Mouse (Mus musculus): ENCODE data around the gene Pet100. TPM values are rescaled to one million over a fixed set of nuclear protein-coding genes. Genes with fewer than 3 reads are reported as not detected.

Gene Pet100
- total RNA-seq, 1 experiment from 2014 or later = 121 TPM

Other genes starting within 250 kb of the Pet100 start
- gene Arhgef18, start 228.5 kb upstream of the Pet100 start, total RNA-seq (2021) = 31.0 and 42.0 TPM in 2 replicates
- 12.8 and 13.5 TPM in 2 replicates for gene Pex11g, start 153.9 kb upstream of the Pet100 start, total RNA-seq (2021)
- not detected in 2 replicates for gene Tex45, start 150.7 kb upstream of the Pet100 start, total RNA-seq (2021)
- 19.2 and 24.7 TPM in 2 replicates for gene Zfp358, start 128.4 kb upstream of the Pet100 start, total RNA-seq (2021)
- gene Mcoln1, start 121.1 kb upstream of the Pet100 start, total RNA-seq (2021) = 31.8 and 37.5 TPM in 2 replicates
- 29.9 and 41.0 TPM in 2 replicates for gene Pnpla6, start 106.2 kb upstream of the Pet100 start, total RNA-seq (2021)
- 0.52 TPM in 1 of 2 replicates, not detected in the other for gene C330021F23Rik, start 53.6 kb upstream of the Pet100 start, total RNA-seq (2021)
- gene Camsap3, start 34.3 kb upstream of the Pet100 start, total RNA-seq (2021) = 8.8 and 10.3 TPM in 2 replicates
- 31.5 and 38.2 TPM in 2 replicates for gene Xab2, start 232 bp upstream of the Pet100 start, total RNA-seq (2021)
- not detected in 2 replicates for gene Pcp2, start 4.0 kb downstream of the Pet100 start, total RNA-seq (2021)
- gene Stxbp2, start 9.4 kb downstream of the Pet100 start, total RNA-seq (2021) = 79.6 and 116 TPM in 2 replicates
- gene Retn, start 34.2 kb downstream of the Pet100 start, total RNA-seq (2021) = 9.5 and 19.9 TPM in 2 replicates
- 0.37 and 0.75 TPM in 2 replicates for gene Mcemp1, start 44.2 kb downstream of the Pet100 start, total RNA-seq (2021)
- 26.9 and 29.5 TPM in 2 replicates for gene Fcor, start 50.8 kb downstream of the Pet100 start, total RNA-seq (2021)
- 19.6 and 22.0 TPM in 2 replicates for gene Trappc5, start 54.8 kb downstream of the Pet100 start, total RNA-seq (2021)
- gene Fcer2a, start 72.6 kb downstream of the Pet100 start, total RNA-seq (2021) = 0.63 and 11.8 TPM in 2 replicates
- 2.6 and 7.4 TPM in 2 replicates for gene Clec4g, start 99.1 kb downstream of the Pet100 start, total RNA-seq (2021)
- gene Cd209a, start 127.4 kb downstream of the Pet100 start, total RNA-seq (2021) = 0.52 and 0.94 TPM in 2 replicates
- not detected in 2 replicates for gene Cd209e, start 232.8 kb downstream of the Pet100 start, total RNA-seq (2021)

All from adrenal gland, postnatal 14 days (tissue).